Mouse (Mus musculus): Measurements from ENCODE around the gene Mlx. TPM values are rescaled to one million over a fixed set of nuclear protein-coding genes. Genes with fewer than 3 reads are reported as not detected.

Gene Mlx
- polyA plus RNA-seq, 1 experiment, result 144 TPM

GRCm38 (mm10) chr11:101130056-101130756 is 43.1 kb downstream of the Mlx start:
- WGBS, result 23% methylated on average over 18 of the region's 18 CpGs

GRCm38 (mm10) chr11:101131187-101131586 is 44.1 kb downstream of the Mlx start:
- 78% methylated on average over 2 of the region's 2 CpGs for WGBS
- no peak for DNase-seq (ENCODE audit: low read depth, low spot score)

More at GRCm38 (mm10) chr11:101130056-101130756, 43.1 kb downstream of the Mlx start:
- DNase-seq (ENCODE audit: low read depth, low spot score), result no peak

GRCm38 (mm10) chr11:101131701-101132100 is 44.6 kb downstream of the Mlx start:
- no peak for DNase-seq (ENCODE audit: low read depth, low spot score)
- WGBS, result 86% methylated on average over 6 of the region's 6 CpGs

- no peak for DNase-seq (ENCODE audit: low read depth, low spot score)
- 70% methylated on average over 12 of the region's 12 CpGs for WGBS
These were observed 46.0 kb downstream of the Mlx start for GRCm38 (mm10) chr11:101133037-101133436.

- no peak for DNase-seq (ENCODE audit: low read depth, low spot score)
- 67% methylated on average over 13 of the region's 13 CpGs for WGBS
These were observed 47.3 kb downstream of the Mlx start for GRCm38 (mm10) chr11:101134217-101134865.

GRCm38 (mm10) chr11:101137000-101137399 is 49.9 kb downstream of the Mlx start:
- no peak for DNase-seq (ENCODE audit: low read depth, low spot score)
- 76% methylated on average over 7 of the region's 7 CpGs for WGBS

- no peak for DNase-seq (ENCODE audit: low read depth, low spot score)
- 32% methylated on average over 15 of the region's 15 CpGs for WGBS
These were observed 51.6 kb downstream of the Mlx start for GRCm38 (mm10) chr11:101138536-101139181.

- WGBS, result 24% methylated on average over 27 of the region's 27 CpGs
- no peak for DNase-seq (ENCODE audit: low read depth, low spot score)
These were observed 53.2 kb downstream of the Mlx start for GRCm38 (mm10) chr11:101140164-101140819.

- DNase-seq (ENCODE audit: low read depth, low spot score), result no peak
- 84% methylated on average over 8 of the region's 8 CpGs for WGBS
These were observed 54.0 kb downstream of the Mlx start for GRCm38 (mm10) chr11:101141088-101141487.

Other genes starting within 250 kb of the Mlx start
- 9.5 and 14.2 TPM in 2 replicates for gene Stat5b, start 236.6 kb upstream of the Mlx start, polyA plus RNA-seq (2012; rRNA removed)
- 6.4 and 8.3 TPM in 2 replicates for gene Stat5a, start 227.9 kb upstream of the Mlx start, polyA plus RNA-seq (2012; rRNA removed)
- 102 and 120 TPM in 2 replicates for gene Stat3, start 147.7 kb upstream of the Mlx start, polyA plus RNA-seq (2012; rRNA removed)
- 33.4 and 36.4 TPM in 2 replicates for gene Cavin1, start 116.4 kb upstream of the Mlx start, polyA plus RNA-seq (2012; rRNA removed)
- 48.4 and 73.0 TPM in 2 replicates for gene Atp6v0a1, start 77.8 kb upstream of the Mlx start, polyA plus RNA-seq (2012; rRNA removed)
- gene Naglu, start 17.3 kb upstream of the Mlx start, polyA plus RNA-seq (2012; rRNA removed), result 12.9 and 13.6 TPM in 2 replicates
- 0.26 and 0.29 TPM in 2 replicates for gene Hsd17b1, start 8.9 kb upstream of the Mlx start, polyA plus RNA-seq (2012; rRNA removed)
- gene Coasy, start 4.7 kb upstream of the Mlx start, polyA plus RNA-seq (2012; rRNA removed), result 38.1 and 46.5 TPM in 2 replicates
- 1.3 and 1.7 TPM in 2 replicates for gene Psmc3ip, start 8.2 kb downstream of the Mlx start, polyA plus RNA-seq (2012; rRNA removed)
- 53.7 and 67.9 TPM in 2 replicates for gene Retreg3, start 32.6 kb downstream of the Mlx start, polyA plus RNA-seq (2012; rRNA removed)
- gene Tubg1, start 32.7 kb downstream of the Mlx start, polyA plus RNA-seq (2012; rRNA removed), result 14.4 and 17.8 TPM in 2 replicates
- gene Tubg2, start 68.6 kb downstream of the Mlx start, polyA plus RNA-seq (2012; rRNA removed), result 1.8 and 2.3 TPM in 2 replicates
- gene Cntnap1, start 83.2 kb downstream of the Mlx start, polyA plus RNA-seq (2012; rRNA removed), result 2.4 and 2.6 TPM in 2 replicates
- 22.9 and 31.4 TPM in 2 replicates for gene Plekhh3, start 84.1 kb downstream of the Mlx start, polyA plus RNA-seq (2012; rRNA removed)
- gene Ccr10, start 88.2 kb downstream of the Mlx start, polyA plus RNA-seq (2012; rRNA removed), result 9.2 and 16.9 TPM in 2 replicates
- 22.1 and 30.6 TPM in 2 replicates for gene Ezh1, start 139.2 kb downstream of the Mlx start, polyA plus RNA-seq (2012; rRNA removed)
- gene Ramp2, start 158.8 kb downstream of the Mlx start, polyA plus RNA-seq (2012; rRNA removed), result 38.9 and 40.8 TPM in 2 replicates
- gene Vps25, start 166.4 kb downstream of the Mlx start, polyA plus RNA-seq (2012; rRNA removed), result 80.6 and 82.2 TPM in 2 replicates
- gene Wnk4, start 173.3 kb downstream of the Mlx start, polyA plus RNA-seq (2012; rRNA removed), result 4.5 and 5.1 TPM in 2 replicates
- gene Cntd1, start 191.7 kb downstream of the Mlx start, polyA plus RNA-seq (2012; rRNA removed), result 0.21 and 0.37 TPM in 2 replicates
- 336 and 344 TPM in 2 replicates for gene Coa3, start 191.8 kb downstream of the Mlx start, polyA plus RNA-seq (2012; rRNA removed)
- gene Becn1, start 215.0 kb downstream of the Mlx start, polyA plus RNA-seq (2012; rRNA removed), result 59.8 and 107 TPM in 2 replicates
- 52.4 and 56.6 TPM in 2 replicates for gene Psme3, start 228.9 kb downstream of the Mlx start, polyA plus RNA-seq (2012; rRNA removed)
- gene Aoc2, start 237.8 kb downstream of the Mlx start, polyA plus RNA-seq (2012; rRNA removed), result 4.3 and 6.9 TPM in 2 replicates
- gene Aoc3, start 243.3 kb downstream of the Mlx start, polyA plus RNA-seq (2012; rRNA removed), result 10.9 and 16.1 TPM in 2 replicates

Measured in large intestine, adult 2 months (tissue).